Mouse (Mus musculus) thymus, adult 2 months (tissue): ENCODE measurements around the gene Cyp2w1. TPM values are rescaled to one million over a fixed set of nuclear protein-coding genes. Genes with fewer than 3 reads are reported as not detected.
A peak's percentile ranks its signal among the peaks of the same experiment; 100 is the strongest.

Experiments used
- DNase-seq: peaks from one replicate; pipeline ENCODE4 v3.0.0; 2021
- H3K27ac ChIP-seq: fragments of 200-500 bp; 2 replicates; pipeline ENCODE4 v1.5.1; 2012; ENCODE audit warnings: low read length, control low read depth; ENCODE audit not compliant: control insufficient read depth, insufficient read depth
- H3K27me3 ChIP-seq: fragments of 200-500 bp; 2 replicates; pipeline ENCODE4 v1.6.1; 2012; ENCODE audit warnings: mild to moderate bottlenecking, low read length, moderate library complexity, mixed read lengths; ENCODE audit not compliant: control insufficient read depth, insufficient read depth
- H3K36me3 ChIP-seq: fragments of 200-500 bp; 2 replicates; pipeline ENCODE4 v1.6.1; 2012; ENCODE audit warnings: mild to moderate bottlenecking, low read length, moderate library complexity; ENCODE audit not compliant: control insufficient read depth, insufficient read depth
- H3K4me1 ChIP-seq: fragments of 200-500 bp; replicated peaks from 2 replicates; pipeline ENCODE4 v1.6.1; 2012; ENCODE audit warnings: low read length; ENCODE audit not compliant: control insufficient read depth, insufficient read depth
- H3K4me3 ChIP-seq: fragments of 200-500 bp; 2 replicates; pipeline ENCODE4 v1.5.1; 2012; ENCODE audit warnings: mild to moderate bottlenecking, low read length, control low read depth, moderate library complexity; ENCODE audit not compliant: control insufficient read depth, insufficient read depth
- CTCF ChIP-seq: fragments of 200-500 bp; IDR thresholded peaks from 2 replicates; pipeline ENCODE4 v1.5.1; 2012; ENCODE audit warnings: mild to moderate bottlenecking, control low read depth, low read length, moderate library complexity, borderline replicate concordance; ENCODE audit not compliant: control insufficient read depth, poor library complexity, insufficient read depth; ENCODE audit errors: extremely low read depth
- POLR2A ChIP-seq: fragments of 200-500 bp; IDR thresholded peaks from 2 replicates; pipeline ENCODE4 v1.6.1; 2012; ENCODE audit warnings: mild to moderate bottlenecking, low read length, control low read depth, moderate library complexity; ENCODE audit not compliant: control insufficient read depth, poor library complexity, insufficient read depth; ENCODE audit errors: extremely low read depth
- WGBS: fragments of 180-500 bp; shearing (Covaris S2); methylation state at CpG from one replicate; pipeline ENCODE4 v1.1.7; 2018; 5-methylcytosine and 5-hydroxymethylcytosine counted together
- polyA plus RNA-seq: library from polyadenylated mRNA; depleted of rRNA; stranded (reverse); fragments of >200 nt; gene quantifications from 2 replicates; pipeline ENCODE4 v1.2.3, GENCODE M21; 2012

Cyp2w1 gene
- polyA plus RNA-seq, 1 experiment = 0.20 TPM

GRCm38 (mm10) chr5:139351134-139351533, 1.3 kb upstream of the Cyp2w1 start, which contains the start of gene Cox19:
Cox19 (minus strand) TSS chr5:139351418.
- no peak for DNase-seq
- no peak within 1 kb of the TSS for H3K4me3 ChIP-seq
- H3K27me3 ChIP-seq = no peaks in the 10 kb centered on the region
- TF ChIP-seq CTCF (no peak), POLR2A (no peak)
- WGBS = 68% methylated on average over 5 of the region's 5 CpGs
- no peaks in the 10 kb centered on the region for H3K36me3 ChIP-seq
- H3K27ac ChIP-seq = no peak within 1 kb of the TSS
- no peaks in the 10 kb centered on the region for H3K4me1 ChIP-seq

GRCm38 (mm10) chr5:139351628-139352027, 789 bp upstream of the Cyp2w1 start:
- no peaks in the 10 kb centered on the region for H3K36me3 ChIP-seq

GRCm38 (mm10) chr5:139353496-139353895, 1.1 kb downstream of the Cyp2w1 start:
- TF ChIP-seq CTCF = no peak
- TF ChIP-seq POLR2A = no peak
- Histone ChIP-seq H3K4me3 (no peak overlapping the region), H3K4me1 (no peaks in the 10 kb centered on the region), H3K27ac (no peak overlapping the region), H3K36me3 (no peaks in the 10 kb centered on the region), H3K27me3 (no peaks in the 10 kb centered on the region)
- 61% methylated on average over 10 of the region's 10 CpGs for whole genome bisulfite sequencing
- DNase-seq = peak; percentile 42

More at GRCm38 (mm10) chr5:139351628-139352027, 789 bp upstream of the Cyp2w1 start:
- no peaks in the 10 kb centered on the region for H3K27me3 ChIP-seq
- H3K27ac ChIP-seq = no peak overlapping the region
- 62% methylated on average over 8 of the region's 8 CpGs for WGBS
- TF ChIP-seq CTCF (no peak), POLR2A (no peak)
- H3K4me3 ChIP-seq = no peak overlapping the region
- DNase-seq = no peak
- no peaks in the 10 kb centered on the region for H3K4me1 ChIP-seq

GRCm38 (mm10) chr5:139353946-139354345, 1.5 kb downstream of the Cyp2w1 start:
- Histone ChIP-seq H3K36me3 (no peaks in the 10 kb centered on the region), H3K4me1 (no peaks in the 10 kb centered on the region), H3K4me3 (no peak overlapping the region), H3K27me3 (no peaks in the 10 kb centered on the region), H3K27ac (no peak overlapping the region)
- TF ChIP-seq CTCF (no peak), POLR2A (no peak)
- WGBS = 94% methylated on average over 11 of the region's 11 CpGs
- DNase-seq = no peak

- Histone ChIP-seq H3K27me3 (no peaks in the 10 kb centered on the region), H3K36me3 (no peaks in the 10 kb centered on the region), H3K27ac (no peak overlapping the region), H3K4me3 (no peak overlapping the region), H3K4me1 (no peaks in the 10 kb centered on the region)
- TF ChIP-seq POLR2A = no peak
- peak; percentile 95 for TF ChIP-seq CTCF
- DNase-seq = peak; percentile 75
- WGBS = 39% methylated on average over 19 of the region's 19 CpGs
Observed at GRCm38 (mm10) chr5:139355235-139355772, 2.9 kb downstream of the Cyp2w1 start.

GRCm38 (mm10) chr5:139358653-139359052, 6.2 kb downstream of the Cyp2w1 start:
- Histone ChIP-seq H3K36me3 (no peaks in the 10 kb centered on the region), H3K27ac (no peak overlapping the region), H3K4me3 (no peak overlapping the region), H3K4me1 (no peaks in the 10 kb centered on the region), H3K27me3 (no peaks in the 10 kb centered on the region)
- DNase-seq = peak; percentile 52
- TF ChIP-seq CTCF (peak; percentile 59; the same call in 1 of the 2 replicates), POLR2A (no peak)
- 95% methylated on average over 2 of the region's 2 CpGs for WGBS

GRCm38 (mm10) chr5:139359244-139359643, 6.8 kb downstream of the Cyp2w1 start:
- Histone ChIP-seq H3K27me3 (no peaks in the 10 kb centered on the region), H3K27ac (no peak overlapping the region), H3K36me3 (no peaks in the 10 kb centered on the region), H3K4me1 (peaks cover under 1% of the 10 kb centered on the region), H3K4me3 (no peak overlapping the region)
- TF ChIP-seq POLR2A (no peak), CTCF (no peak)
- DNase-seq = no peak
- WGBS = 95% methylated on average over 5 of the region's 5 CpGs
